Mouse (Mus musculus): ENCODE data around the gene Gm10912. TPM values are rescaled to one million over a fixed set of nuclear protein-coding genes. Genes with fewer than 3 reads are reported as not detected.
"Not testable (repeated sequence)": the region's sequence is repeated elsewhere in the genome, so short reads cannot be mapped to it uniquely, and the experiment has no call there.

The Gm10912 gene
- polyA plus RNA-seq, 1 experiment from 2014 or later = not detected

DNA sequence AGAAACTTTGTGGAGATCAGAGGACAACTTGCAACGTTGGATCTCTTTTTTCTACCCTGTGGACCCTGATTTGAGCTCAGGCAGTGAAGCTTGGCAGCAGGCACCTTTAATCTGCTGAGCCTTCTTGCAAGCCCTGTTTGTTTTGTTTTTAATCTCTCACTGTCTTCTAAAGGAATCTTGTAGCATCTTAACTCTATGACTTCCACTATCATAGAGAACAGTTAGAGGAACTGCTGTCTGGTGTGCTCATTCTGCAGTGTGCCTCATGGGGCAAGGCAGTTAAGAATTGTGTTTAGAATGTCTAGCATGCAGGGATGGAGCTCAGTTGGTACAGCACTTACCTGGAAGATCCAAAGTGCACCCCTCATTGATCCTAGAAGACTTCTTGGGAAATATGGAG lies 34.3 kb downstream of the Gm10912 start:
- H3K9ac ChIP-seq (ENCODE audit: low read length) = no peak overlapping the region
- H3K36me3 ChIP-seq (ENCODE audit: control insufficient read depth, insufficient read depth) = no peaks in the 10 kb centered on the region
- H3K4me3 ChIP-seq (ENCODE audit: low read length) = no peak overlapping the region
- H3K27ac ChIP-seq (ENCODE audit: low read length) = no peak overlapping the region
- no peak overlapping the region; the same call in 1 of the 2 replicates for H3K4me2 ChIP-seq (ENCODE audit: low read depth, low read length)
- WGBS = 59% methylated on average over 1 of the region's 1 CpGs
- H3K4me1 ChIP-seq (ENCODE audit: control insufficient read depth, insufficient read depth, low read length) = peaks cover 17% of the 10 kb centered on the region
- ATAC-seq (replicated peaks; ENCODE audit: extremely low read depth, insufficient read depth, low FRiP score) = no peak
- H3K27me3 ChIP-seq (ENCODE audit: control insufficient read depth, insufficient read depth, low read length) = no peaks in the 10 kb centered on the region
- no peaks in the 10 kb centered on the region for H3K9me3 ChIP-seq (replicated peaks; ENCODE audit: control insufficient read depth, low read length)

- ATAC-seq (replicated peaks; ENCODE audit: extremely low read depth, insufficient read depth, low FRiP score) = no peak
- H3K27ac ChIP-seq (ENCODE audit: low read length) = no peak overlapping the region
- 87% methylated on average over 6 of the region's 6 CpGs for WGBS
Observed at GRCm38 (mm10) chr2:104104800-104105199, 39.2 kb downstream of the Gm10912 start.

GRCm38 (mm10) chr2:104109021-104109420 lies 43.4 kb downstream of the Gm10912 start:
- 32% methylated on average over 2 of the region's 2 CpGs for WGBS
- H3K4me2 ChIP-seq (ENCODE audit: low read depth, low read length); H3K9ac ChIP-seq (ENCODE audit: low read length); H3K4me3 ChIP-seq (ENCODE audit: low read length); H3K36me3 ChIP-seq (ENCODE audit: control insufficient read depth, insufficient read depth); H3K9me3 ChIP-seq (replicated peaks; ENCODE audit: control insufficient read depth, low read length); H3K27me3 ChIP-seq (ENCODE audit: control insufficient read depth, insufficient read depth, low read length); H3K4me1 ChIP-seq (ENCODE audit: control insufficient read depth, insufficient read depth, low read length): not testable (repeated sequence)
- ATAC-seq (replicated peaks; ENCODE audit: extremely low read depth, insufficient read depth, low FRiP score) = 0 out of 2 replicates have a peak, but pooled peaks have one; percentile 24
- H3K27ac ChIP-seq (ENCODE audit: low read length) = peak overlapping the region; percentile 2

More at GRCm38 (mm10) chr2:104104800-104105199, 39.2 kb downstream of the Gm10912 start:
- H3K4me3 ChIP-seq (ENCODE audit: low read length) = no peak overlapping the region
- H3K9me3 ChIP-seq (replicated peaks; ENCODE audit: control insufficient read depth, low read length) = no peaks in the 10 kb centered on the region
- H3K36me3 ChIP-seq (ENCODE audit: control insufficient read depth, insufficient read depth) = peaks cover 4% of the 10 kb centered on the region
- H3K4me2 ChIP-seq (ENCODE audit: low read depth, low read length) = no peak overlapping the region
- peaks cover 6% of the 10 kb centered on the region; the same call in 1 of the 2 replicates for H3K4me1 ChIP-seq (ENCODE audit: control insufficient read depth, insufficient read depth, low read length)
- H3K27me3 ChIP-seq (ENCODE audit: control insufficient read depth, insufficient read depth, low read length) = no peaks in the 10 kb centered on the region
- H3K9ac ChIP-seq (ENCODE audit: low read length) = no peak overlapping the region

DNA sequence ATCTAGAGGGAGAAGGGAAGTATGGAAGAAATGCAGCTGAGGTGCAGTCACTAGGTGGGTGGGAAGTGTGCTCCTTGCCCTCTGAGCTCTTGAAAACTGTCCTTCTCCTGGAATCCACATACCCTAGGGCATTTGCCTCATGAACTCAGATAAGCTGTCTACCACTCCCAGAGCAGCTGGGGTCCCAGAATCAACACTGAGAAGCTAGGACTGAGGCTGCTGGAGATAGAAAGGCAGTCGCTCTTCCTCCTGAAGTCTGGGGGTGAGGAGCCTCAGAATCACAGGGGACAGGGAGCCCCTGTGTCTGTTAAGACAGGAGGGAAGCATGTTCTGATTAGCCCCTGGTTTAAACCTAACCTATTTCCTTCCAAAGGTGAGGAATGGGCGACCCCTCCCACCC lies 43.9 kb downstream of the Gm10912 start:
- ATAC-seq (replicated peaks; ENCODE audit: extremely low read depth, insufficient read depth, low FRiP score) = no peak
- H3K4me3 ChIP-seq (ENCODE audit: low read length) = no peak overlapping the region
- 27% methylated on average over 2 of the region's 2 CpGs for WGBS
- peak overlapping the region; percentile 2 for H3K27ac ChIP-seq (ENCODE audit: low read length)
- H3K4me2 ChIP-seq (ENCODE audit: low read depth, low read length) = no peak overlapping the region
- H3K27me3 ChIP-seq (ENCODE audit: control insufficient read depth, insufficient read depth, low read length) = no peaks in the 10 kb centered on the region
- no peak overlapping the region for H3K9ac ChIP-seq (ENCODE audit: low read length)
- H3K9me3 ChIP-seq (replicated peaks; ENCODE audit: control insufficient read depth, low read length) = no peaks in the 10 kb centered on the region
- H3K4me1 ChIP-seq (ENCODE audit: control insufficient read depth, insufficient read depth, low read length) = no peaks in the 10 kb centered on the region
- peaks cover 4% of the 10 kb centered on the region for H3K36me3 ChIP-seq (ENCODE audit: control insufficient read depth, insufficient read depth)

GRCm38 (mm10) chr2:104110031-104110430 lies 44.4 kb downstream of the Gm10912 start:
- 89% methylated on average over 4 of the region's 4 CpGs for WGBS
- peak overlapping the region; percentile 2; the same call in 1 of the 2 replicates for H3K27ac ChIP-seq (ENCODE audit: low read length)
- no peak for ATAC-seq (replicated peaks; ENCODE audit: extremely low read depth, insufficient read depth, low FRiP score)

GRCm38 (mm10) chr2:104111170-104111797 lies 45.7 kb downstream of the Gm10912 start:
- H3K4me1 ChIP-seq (ENCODE audit: control insufficient read depth, insufficient read depth, low read length); ATAC-seq (replicated peaks; ENCODE audit: extremely low read depth, insufficient read depth, low FRiP score); H3K27me3 ChIP-seq (ENCODE audit: control insufficient read depth, insufficient read depth, low read length); H3K9me3 ChIP-seq (replicated peaks; ENCODE audit: control insufficient read depth, low read length); H3K4me3 ChIP-seq (ENCODE audit: low read length); H3K9ac ChIP-seq (ENCODE audit: low read length); H3K27ac ChIP-seq (ENCODE audit: low read length); H3K36me3 ChIP-seq (ENCODE audit: control insufficient read depth, insufficient read depth); H3K4me2 ChIP-seq (ENCODE audit: low read depth, low read length): not testable (repeated sequence)
- no CpG with 5 or more reads among the region's 1 CpGs for WGBS

More at GRCm38 (mm10) chr2:104110031-104110430, 44.4 kb downstream of the Gm10912 start:
- Histone ChIP-seq H3K27me3 (ENCODE audit: control insufficient read depth, insufficient read depth, low read length) (no peaks in the 10 kb centered on the region), H3K4me3 (ENCODE audit: low read length) (no peak overlapping the region), H3K4me1 (ENCODE audit: control insufficient read depth, insufficient read depth, low read length) (no peaks in the 10 kb centered on the region), H3K9me3 (replicated peaks; ENCODE audit: control insufficient read depth, low read length) (no peaks in the 10 kb centered on the region), H3K9ac (ENCODE audit: low read length) (no peak overlapping the region), H3K4me2 (ENCODE audit: low read depth, low read length) (no peak overlapping the region), H3K36me3 (ENCODE audit: control insufficient read depth, insufficient read depth) (peaks cover 4% of the 10 kb centered on the region)

DNA sequence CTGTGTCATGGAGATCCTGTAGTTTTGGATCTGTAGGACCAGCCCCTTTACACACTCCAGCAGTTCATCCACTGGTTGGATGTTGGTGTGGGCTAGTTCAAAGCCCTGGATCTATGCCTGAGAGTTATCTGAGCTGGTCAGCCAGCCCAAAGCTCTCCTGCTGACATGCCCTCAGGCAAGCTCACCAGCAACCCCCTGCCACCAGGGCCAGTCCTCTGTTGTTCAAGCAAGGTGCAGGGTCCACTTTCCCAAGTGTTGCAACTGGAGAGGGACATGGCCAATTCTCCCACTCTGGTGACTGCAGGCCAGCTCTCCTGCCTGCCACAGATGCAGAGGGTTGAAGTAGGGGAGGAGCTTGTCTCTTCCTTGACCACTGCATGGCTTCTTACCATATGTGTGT lies 47.9 kb downstream of the Gm10912 start:
- not testable (repeated sequence) for ATAC-seq (replicated peaks; ENCODE audit: extremely low read depth, insufficient read depth, low FRiP score); H3K9me3 ChIP-seq (replicated peaks; ENCODE audit: control insufficient read depth, low read length); H3K36me3 ChIP-seq (ENCODE audit: control insufficient read depth, insufficient read depth); H3K4me1 ChIP-seq (ENCODE audit: control insufficient read depth, insufficient read depth, low read length); H3K27me3 ChIP-seq (ENCODE audit: control insufficient read depth, insufficient read depth, low read length); H3K27ac ChIP-seq (ENCODE audit: low read length); H3K4me3 ChIP-seq (ENCODE audit: low read length); H3K4me2 ChIP-seq (ENCODE audit: low read depth, low read length); H3K9ac ChIP-seq (ENCODE audit: low read length)

DNA sequence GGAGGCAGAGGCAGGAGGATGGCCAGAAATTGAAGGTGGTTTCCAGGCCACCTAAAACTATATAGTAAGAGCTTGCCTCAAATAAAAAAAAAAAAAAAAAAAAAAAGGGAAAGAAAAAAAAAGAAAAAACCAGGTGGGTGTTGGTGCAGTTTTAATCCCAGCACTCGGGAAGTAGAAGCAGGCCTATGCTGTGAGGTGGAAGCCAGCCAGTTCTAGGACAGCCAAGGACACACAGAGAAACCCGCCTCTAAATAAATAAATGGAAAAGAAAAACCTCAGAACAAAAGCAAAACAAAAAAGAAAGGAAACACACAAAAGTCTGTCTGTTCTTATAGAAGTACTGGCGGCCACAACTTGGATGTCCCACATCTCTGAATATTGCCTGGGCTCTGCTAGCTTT lies 49.3 kb downstream of the Gm10912 start:
- Histone ChIP-seq H3K27ac (ENCODE audit: low read length) (no peak overlapping the region), H3K4me2 (ENCODE audit: low read depth, low read length) (no peak overlapping the region), H3K4me3 (ENCODE audit: low read length) (no peak overlapping the region), H3K9me3 (replicated peaks; ENCODE audit: control insufficient read depth, low read length) (no peaks in the 10 kb centered on the region), H3K27me3 (ENCODE audit: control insufficient read depth, insufficient read depth, low read length) (no peaks in the 10 kb centered on the region), H3K4me1 (ENCODE audit: control insufficient read depth, insufficient read depth, low read length) (peaks cover 4% of the 10 kb centered on the region), H3K36me3 (ENCODE audit: control insufficient read depth, insufficient read depth) (no peaks in the 10 kb centered on the region), H3K9ac (ENCODE audit: low read length) (no peak overlapping the region)
- 74% methylated on average over 3 of the region's 3 CpGs for WGBS
- no peak for ATAC-seq (replicated peaks; ENCODE audit: extremely low read depth, insufficient read depth, low FRiP score)

Measured in heart, embryonic 16.5 days (tissue).